Mouse (Mus musculus): ENCODE data around the gene Serp2.

Gene Serp2

DNA sequence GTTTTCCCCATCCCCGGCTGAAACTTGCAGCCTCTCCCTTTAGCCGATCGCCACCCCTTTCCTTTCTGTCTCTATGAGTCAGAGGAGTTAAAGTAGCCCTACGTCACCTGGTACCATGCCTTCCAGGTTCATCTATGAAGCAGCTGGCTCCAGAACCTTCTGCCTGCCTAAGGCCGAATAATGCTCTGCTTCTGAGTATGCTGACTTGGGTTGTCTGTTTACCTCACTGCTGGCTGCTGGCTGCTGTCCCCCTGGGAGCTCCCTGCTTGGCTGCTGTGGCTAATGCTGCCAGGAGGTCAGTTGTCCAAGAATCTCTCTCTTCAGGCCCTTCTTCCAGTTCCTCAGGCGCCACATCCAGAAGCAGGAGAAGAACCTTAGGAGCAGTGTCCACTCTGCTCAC lies 30.2 kb downstream of the Serp2 start:
- DNase-seq: no peak

GRCm38 (mm10) chr14:76523344-76523743 lies 33.3 kb downstream of the Serp2 start:
- no peak for DNase-seq

DNA sequence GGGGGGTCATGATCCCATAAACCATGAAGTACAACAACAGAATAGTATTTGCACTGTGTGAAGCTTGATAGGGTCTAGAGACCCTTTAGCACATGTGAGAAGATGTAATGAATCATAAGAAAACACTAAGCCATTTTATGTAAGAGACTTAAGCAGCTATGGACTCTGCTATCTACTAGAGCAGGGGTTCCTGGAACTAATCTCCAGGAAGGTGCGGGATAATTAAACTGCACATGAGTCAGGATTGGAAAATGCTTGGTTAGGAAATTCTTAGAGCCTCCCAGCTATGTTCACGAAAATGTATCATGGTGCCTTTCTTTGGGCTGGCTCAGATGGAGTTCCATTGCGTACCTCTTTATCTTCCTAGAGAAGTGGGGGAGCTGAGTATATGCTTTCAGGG lies 35.4 kb downstream of the Serp2 start:
- no peak for DNase-seq

DNA sequence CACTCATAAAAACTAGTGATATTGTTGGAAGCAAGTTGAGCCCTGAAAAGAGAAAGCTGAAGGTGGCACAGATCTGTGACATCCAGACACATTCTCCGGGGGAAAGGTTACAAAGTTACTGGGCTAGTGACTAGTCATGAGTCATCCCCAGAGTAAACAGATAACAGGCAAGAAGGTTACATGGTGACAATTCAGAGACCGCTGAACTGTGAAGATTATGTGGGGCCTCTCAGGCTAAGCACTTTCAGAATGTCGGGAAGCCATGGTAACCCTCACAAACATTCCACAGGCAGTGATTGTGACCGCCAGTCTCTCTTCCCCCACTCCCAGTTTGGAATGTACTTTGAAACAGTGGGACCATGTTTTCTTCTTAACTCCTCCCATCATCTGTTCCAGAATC lies 36.1 kb downstream of the Serp2 start:
- no peak for DNase-seq

DNA sequence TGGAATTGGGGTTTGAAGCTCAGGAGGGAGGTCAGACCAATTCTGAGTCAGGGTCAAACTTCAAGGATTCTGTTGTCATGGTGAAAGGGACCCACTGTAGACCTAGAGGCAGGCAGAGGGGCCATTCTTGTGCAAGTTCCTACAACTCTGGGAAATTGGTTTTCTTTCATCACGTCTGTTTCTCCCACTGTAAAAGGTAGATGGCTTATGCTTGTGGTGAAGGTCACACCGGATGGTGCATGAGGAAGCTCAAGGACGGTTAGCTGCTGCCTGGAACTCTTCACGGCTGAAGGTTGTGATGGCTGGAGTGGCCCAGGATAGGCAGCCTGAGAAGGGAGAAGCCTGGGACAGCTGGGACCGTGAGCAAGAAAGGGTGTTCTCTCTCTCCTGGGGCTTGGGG lies 38.5 kb downstream of the Serp2 start:
- DNase-seq: no peak

DNA sequence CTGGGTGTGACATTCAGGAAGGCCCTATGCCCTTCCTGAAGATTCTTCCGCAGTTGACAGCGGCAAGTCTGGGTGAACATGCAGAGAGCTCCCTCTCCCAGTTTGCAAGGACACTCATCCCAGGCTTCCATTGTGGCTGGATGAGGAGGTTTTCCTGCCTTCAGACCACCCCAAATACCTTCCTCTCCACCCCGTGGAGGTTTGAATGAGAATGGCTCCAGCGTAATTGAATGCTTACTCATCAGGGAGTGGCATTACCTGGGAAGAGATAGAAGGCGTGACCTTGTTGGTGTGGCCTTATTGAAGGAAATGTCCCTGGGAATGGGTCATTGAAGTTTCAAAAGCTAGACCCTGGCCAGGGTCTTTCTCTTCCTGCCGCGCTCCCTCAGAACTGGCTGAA lies 41.1 kb downstream of the Serp2 start:
- no peak for DNase-seq

DNA sequence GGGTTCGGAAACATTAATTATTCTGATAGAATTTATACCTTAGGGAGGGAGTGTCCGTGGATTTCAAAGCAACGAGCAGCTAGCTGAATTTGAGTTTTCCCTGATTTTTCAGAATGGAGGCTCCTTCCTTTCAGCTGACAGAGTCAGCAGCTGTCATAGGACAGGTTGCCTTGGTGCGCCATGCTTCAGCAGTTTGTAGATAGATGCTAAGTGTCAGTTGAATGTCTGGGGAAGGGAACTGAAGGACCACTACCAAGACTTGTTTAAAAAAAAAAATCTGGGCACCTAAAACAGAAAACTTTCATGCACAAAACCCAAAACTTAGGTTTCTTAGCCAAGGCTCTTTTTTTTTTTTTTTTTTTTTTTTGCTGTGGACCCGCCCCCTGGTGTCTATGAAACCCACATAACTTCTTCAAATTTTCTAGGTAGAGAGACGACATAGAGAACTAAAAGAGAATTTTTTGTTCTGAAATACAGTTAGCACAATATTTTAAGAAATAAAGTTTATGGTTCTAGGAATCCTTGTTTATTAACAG lies 42.6 kb downstream of the Serp2 start:
- no peak for DNase-seq

GRCm38 (mm10) chr14:76513395-76514049 lies 43.2 kb downstream of the Serp2 start:
- no peak for DNase-seq

DNA sequence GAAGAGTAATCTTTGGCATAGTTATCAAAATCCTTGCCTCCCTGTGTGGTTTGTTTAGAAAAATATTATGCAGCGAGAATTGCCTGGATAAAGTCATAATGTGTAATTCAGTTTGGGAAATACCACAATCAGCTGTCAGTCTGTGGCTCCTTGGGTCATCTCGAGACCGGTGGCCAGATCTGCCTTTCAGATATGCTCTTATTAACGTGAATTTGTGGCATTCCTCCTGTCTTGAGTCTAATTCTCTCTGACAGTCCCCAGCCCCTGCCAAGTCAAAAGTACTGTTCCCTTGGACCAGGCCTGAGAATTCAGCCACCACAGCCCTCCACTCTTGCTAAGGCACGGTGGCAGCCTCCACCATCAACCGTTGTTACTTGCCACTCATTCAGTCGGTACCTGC lies 44.7 kb downstream of the Serp2 start:
- no peak for DNase-seq

- DNase-seq: no peak
Observed at GRCm38 (mm10) chr14:76508701-76509100, 48.0 kb downstream of the Serp2 start.

GRCm38 (mm10) chr14:76507804-76508500 lies 48.7 kb downstream of the Serp2 start:
- DNase-seq: no peak

DNA sequence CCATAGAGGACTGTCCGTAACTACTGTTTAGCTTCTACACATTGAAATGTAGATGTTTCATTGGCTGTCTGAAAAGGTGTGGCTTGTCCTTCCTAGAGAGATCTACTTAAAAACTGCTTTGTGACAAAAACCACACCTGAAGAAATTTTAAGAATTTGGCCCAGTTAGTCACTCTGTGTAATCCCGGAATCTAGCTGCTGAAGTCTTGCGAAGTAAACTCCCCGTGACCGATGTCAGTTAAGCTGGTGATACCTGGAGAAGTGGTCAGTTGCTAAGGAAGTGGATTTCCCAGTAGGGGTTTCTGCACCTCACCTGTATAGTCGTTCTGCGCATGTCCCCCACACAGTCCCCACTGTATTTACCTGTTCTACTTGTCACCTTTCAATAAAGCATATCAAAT lies 49.3 kb downstream of the Serp2 start:
- DNase-seq: no peak

- DNase-seq: peak; percentile 54
Observed at GRCm38 (mm10) chr14:76506425-76507205, 50.1 kb downstream of the Serp2 start.

DNA sequence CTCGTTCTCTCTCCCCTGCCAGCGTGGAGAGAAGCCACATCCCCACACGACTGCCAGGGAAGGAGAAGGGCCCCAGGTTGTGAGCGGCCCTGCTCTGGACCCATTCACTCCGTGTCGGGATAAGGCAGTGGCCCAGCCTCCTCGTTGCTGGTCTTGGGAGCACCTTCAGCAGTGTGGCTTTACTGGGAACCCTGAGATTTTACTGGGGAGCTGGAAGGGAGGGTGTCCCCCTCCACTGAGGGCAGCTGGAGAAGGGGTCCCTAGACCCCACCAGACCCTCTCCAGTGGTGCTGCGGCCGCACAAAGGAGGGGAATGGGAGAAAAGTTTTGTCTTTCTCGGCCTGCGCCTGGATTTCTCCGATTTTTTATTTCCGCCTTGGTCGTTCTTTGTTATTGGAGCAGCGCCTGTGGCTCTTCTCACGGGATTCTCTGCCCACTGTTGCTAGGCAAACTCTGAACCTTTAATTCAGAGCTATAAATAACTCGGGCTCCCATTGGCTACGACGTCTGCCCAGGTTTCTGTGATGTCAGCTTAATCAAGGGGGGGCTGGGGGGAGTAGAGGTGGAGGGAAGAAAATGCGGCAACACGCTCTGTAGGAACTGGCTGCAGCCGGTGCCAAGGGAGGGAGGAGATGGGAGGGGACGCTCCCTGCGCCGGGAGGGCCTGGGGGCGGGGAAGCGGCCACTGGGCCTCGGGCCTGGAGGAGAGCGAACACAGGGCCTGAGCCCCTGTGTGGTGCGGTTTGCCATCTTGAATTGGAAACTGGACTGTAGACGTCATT lies 51.1 kb downstream of the Serp2 start:
- peak; percentile 87 for DNase-seq

- no peak for DNase-seq
Observed at GRCm38 (mm10) chr14:76505101-76505438, 51.6 kb downstream of the Serp2 start.

- DNase-seq: peak; percentile 95
Observed at GRCm38 (mm10) chr14:76504121-76504737, 52.5 kb downstream of the Serp2 start.

DNA sequence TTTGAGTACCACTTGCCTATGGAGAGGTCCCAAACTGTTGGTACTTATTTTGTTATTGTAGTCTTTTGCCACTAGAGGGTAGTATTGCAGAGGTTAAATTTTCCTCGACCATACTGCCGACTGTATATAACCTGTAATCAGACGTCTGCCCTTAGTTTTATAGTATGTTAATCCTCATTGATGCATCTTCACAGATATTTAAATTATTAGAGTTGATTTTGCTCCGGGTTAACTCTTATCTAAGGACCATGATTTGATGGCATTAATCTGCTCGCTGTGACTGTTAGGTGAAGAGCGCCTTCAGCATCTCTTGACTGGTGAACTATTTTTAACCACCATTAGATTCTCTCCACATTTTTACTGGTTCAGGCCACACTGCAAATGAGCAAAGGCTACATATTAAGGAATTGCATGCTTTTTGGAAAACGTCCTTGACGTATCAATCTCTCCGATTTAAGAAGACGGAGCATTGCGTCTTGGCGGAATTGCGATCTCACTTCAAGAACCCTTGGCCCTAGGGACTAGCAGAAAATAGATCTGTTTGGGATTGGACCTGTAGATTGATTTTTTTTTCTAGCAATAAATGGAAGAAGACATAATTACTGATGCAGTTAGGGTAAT lies 53.3 kb downstream of the Serp2 start:
- DNase-seq: peak; percentile 51

DNA sequence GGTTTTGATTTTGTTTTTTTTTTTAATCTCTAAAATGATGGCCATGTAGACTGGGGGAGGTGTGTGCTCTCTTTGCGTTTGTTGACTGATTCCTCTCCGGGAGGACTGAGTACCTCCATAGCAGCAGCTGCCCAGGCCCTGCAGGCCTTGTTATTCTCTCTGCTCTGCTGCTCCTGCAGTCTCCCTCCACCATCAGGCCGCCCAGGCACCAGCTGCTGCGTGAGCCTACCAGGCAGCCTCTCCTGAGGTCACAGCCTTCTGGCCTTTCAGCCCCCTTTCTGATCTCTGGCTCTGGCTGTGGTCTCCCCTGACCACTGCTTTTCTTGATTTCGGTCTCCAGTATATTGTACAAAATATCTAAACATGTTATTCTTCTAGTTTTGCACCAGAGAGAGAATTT lies 56.7 kb downstream of the Serp2 start:
- DNase-seq: no peak

GRCm38 (mm10) chr14:76499492-76499891 lies 57.2 kb downstream of the Serp2 start:
- no peak for DNase-seq

- no peak for DNase-seq
Observed at GRCm38 (mm10) chr14:76498210-76498609, 58.5 kb downstream of the Serp2 start.

GRCm38 (mm10) chr14:76497187-76497586 lies 59.5 kb downstream of the Serp2 start:
- no peak for DNase-seq

GRCm38 (mm10) chr14:76495022-76495421 lies 61.7 kb downstream of the Serp2 start:
- no peak for DNase-seq
